Mouse (Mus musculus) gastrocnemius, adult 8-10 months (tissue): Measurements from ENCODE around the gene Pkn1. TPM values are rescaled to one million over a fixed set of nuclear protein-coding genes. Genes with fewer than 3 reads are reported as not detected.
A peak's percentile ranks its signal among the peaks of the same experiment; 100 is the strongest.

Source experiments
- DNase-seq, 2 experiments: peaks; one replicate each; pipeline ENCODE4 v3.0.0; 2022; ENCODE audit warnings: low spot score in 2 of 2
- total RNA-seq, 4 experiments: library from RNA; stranded (reverse); gene quantifications; 2 replicates each; pipeline ENCODE4 v1.2.4; 2022

The Pkn1 gene
- total RNA-seq, 4 experiments from 2014 or later = 23.2 to 24.1 (median 23.6) TPM

DNA sequence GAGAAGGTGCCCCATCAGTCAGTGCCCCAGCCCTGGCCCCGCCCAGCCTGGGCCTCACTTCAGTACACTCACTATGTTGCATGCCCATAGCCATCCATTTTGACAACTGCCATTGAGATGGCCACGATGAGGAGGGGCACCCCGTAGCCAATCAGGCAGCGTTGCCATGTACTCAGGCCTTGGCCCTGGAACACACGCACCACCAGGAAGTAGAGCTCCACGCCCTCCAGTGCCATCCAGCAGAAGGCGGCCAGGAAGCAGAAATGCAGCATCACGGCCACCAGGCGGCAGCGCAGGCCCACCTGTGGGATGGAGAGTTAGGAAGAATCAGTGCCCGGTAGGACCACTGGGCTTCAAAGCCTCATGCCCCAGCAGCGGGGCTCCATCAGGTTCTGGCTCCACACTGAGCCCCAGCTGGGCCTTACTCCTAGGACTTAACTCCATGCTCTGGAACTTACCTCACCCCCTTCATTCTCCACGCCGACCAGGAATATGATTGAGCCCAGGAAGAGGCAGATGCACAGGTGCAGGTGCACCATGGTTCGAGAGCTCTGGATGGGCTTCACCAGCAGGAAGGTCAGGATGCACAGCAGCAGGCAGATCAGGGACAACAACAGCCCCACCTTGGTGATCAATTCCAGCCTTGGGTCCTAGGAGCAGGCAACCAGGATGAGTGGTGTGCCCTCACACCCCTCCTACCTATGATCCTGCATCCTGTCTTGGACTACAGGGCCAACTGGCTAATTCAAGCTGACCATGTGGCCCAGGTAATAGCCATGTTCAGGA, 25.9 kb upstream of the Pkn1 start:
- DNase-seq = peak; percentile 59 to 69

DNA sequence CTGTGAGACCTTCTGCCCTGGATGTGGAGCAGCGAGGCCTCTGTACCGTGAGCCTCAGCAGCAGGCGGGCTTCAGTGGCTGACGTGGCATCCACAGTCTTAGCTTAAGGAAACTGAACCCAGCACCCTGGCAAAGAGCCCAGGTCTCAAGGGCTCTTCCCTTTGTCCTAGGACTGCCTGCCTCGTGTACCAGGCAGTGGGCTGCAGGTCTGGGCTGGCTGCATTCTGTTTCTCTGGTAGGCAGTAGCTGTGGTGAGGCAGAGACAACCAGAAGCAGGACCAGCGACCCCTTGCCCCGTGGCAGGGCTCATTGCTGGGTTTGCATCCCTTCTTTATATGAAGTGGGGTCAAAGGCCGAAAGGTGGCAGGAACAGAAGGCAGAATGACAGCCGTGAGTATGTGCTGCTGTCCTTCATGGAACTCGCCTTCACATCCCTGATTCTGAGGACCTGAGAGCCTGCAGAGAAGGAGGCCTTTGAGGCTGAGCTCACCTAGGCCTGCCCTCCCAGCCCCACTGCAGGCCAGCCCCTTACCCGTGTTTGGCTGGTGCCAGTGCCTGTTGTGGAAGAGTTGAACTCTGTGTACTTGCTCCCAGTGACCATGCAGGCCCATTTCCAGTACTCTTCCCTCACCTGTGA, 24.6 kb upstream of the Pkn1 start:
- DNase-seq = no peak

DNA sequence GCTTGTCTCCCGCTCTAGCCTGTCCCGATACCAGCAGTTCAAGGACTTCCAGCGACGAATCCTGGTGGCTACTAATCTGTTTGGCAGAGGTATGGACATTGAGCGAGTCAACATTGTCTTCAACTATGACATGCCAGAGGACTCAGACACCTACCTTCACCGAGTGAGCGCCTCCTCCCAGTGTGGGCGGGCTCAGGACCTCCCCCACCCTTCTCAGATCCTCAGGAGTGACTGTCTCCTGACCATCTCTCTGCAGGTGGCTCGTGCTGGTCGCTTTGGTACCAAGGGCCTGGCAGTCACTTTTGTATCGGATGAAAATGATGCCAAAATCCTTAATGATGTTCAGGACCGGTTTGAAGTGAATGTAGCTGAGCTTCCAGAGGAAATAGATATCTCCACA, 23.7 kb upstream of the Pkn1 start:
- no peak for DNase-seq

DNA sequence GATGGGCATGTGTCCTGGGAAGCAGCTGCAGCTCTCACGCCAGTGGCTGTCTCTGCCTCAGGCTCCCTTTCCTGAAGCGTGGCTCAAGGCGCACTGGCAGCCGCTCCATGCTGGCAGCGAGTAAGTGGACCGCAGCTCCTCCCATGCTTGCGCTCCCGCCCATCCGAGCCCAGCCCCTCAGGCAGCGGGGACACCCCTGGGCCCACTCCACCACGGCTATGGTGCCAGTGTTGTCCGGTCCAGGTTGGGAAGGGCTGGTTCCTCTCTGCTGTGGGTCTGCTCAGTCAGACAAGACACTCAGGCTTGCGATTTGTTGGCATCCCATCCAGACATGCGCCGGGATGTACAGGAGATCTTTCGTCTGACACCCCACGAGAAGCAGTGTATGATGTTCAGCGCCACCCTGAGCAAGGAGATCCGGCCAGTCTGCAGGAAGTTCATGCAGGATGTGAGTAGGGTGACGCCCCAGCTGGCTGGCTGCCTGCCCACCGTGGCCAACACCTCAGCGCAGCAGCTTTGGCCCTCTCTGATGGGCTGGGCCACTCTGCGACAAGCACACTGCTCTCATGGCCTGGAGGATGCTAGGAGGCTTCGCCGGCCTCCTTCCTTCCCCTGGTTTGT, 22.5 kb upstream of the Pkn1 start:
- DNase-seq = peak in 1 of 2 experiments; percentile 42

DNA sequence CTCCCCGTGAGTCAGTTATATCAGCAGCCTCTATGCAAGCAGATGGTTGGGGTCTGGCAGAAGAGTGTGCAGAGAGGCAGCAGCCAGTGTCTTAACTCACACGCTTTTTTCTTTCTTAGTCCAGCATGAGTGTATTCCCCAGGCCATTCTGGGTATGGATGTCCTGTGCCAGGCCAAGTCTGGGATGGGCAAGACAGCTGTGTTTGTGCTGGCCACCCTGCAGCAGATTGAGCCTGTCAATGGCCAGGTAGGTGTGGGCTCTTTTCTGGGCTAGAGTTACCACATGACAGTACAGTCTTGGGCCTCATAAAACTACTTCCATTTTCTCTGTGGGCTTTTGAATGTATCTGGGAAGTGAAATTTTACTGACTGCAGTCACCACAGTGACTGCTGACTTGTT, 20.7 kb upstream of the Pkn1 start:
- DNase-seq = no peak

DNA sequence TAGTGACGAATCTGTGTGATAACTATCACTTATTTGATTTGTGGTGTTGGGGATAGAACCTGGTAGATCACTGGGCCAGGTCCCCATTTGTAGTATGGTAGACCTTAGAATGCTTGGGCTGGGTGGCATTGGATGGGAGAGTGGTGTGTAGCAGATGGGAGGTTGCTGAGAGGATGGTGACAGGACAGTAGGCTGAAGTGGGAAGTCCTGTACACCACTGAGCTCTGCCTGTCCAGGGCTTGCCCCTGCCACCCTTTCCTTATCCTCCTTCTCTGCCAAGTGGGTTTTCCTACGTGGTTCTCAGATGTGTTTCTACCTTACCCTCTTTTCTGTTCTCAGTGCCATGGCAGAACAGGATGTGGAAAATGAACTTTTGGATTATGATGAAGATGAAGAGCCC, 20.1 kb upstream of the Pkn1 start:
- DNase-seq = no peak

DNA sequence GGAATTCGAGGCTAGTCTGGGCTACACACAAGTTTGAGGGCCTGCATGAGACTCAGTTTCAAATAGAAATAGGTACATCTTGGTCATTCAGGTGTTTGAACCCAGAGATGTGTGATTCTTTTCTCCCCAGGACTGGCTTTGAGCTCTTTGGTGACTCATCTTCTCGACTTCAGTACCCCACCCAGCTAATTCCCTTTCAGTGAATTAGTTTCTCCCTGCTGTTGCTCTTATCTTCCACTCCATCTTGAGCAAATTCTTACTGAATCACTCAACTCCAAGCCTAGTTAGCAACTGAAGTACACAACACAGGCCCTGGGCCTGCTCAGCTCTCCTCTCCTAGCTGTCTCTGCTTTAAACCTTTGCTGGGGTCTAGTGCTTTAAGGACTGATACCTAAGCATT, 17.6 kb upstream of the Pkn1 start:
- no peak for DNase-seq

DNA sequence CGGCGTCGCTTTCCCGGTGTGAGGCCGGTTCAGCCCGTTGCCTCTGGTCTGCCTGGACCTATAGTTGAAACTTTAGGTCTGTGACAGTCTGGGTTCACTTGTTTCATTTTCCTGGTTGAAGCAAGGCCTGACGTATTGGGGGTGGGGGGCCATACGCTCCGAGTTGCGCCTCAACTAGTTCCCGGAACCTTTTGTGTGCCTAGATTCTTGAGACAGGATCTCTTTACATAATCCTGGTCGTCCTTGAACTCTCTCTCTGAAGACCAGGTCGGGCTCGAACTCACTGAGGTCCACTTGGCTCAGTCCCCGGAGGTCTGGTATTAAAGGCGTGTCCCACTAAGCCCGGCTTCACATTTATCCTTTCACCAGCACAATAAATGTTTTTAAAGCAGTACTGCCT, 16.8 kb upstream of the Pkn1 start:
- DNase-seq = no peak

DNA sequence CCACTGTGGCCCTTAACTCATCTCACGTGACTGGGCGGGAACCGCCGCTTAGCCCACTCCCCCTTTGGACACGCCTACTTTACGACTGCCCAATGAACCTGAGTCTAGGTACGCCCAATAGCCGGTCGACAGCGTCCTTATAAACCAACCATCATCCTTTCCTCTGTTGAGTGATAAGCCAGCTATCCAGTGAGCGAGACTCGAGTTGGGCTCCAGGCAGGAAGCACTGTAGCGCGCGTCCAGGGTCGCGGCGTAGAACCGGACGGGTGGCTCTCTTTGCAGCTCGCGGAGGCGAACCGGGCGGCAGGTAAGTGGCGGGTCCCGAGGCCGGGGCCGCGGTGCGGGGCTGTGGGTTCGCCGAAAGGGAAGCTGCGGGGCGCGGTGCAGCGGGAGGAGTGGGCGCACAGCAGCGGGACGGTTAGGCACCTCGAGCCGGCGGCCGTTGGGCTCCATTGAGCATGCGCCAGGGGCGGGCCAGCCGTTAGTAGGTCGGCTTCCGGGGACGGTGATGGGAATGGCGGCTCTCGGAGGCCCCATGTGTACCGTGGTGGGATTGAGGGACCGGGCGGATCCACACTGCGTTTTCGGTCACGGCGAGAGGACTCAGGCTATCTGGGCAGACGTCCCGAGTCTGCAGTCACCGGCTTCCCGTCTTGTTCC, 16.2 kb upstream of the Pkn1 start, which contains the start of gene Ddx39:
Gene Ddx39, plus strand, starts transcription at position 147 of the 660 bp plus-strand sequence.
- peak; percentile 92 to 96 for DNase-seq

DNA sequence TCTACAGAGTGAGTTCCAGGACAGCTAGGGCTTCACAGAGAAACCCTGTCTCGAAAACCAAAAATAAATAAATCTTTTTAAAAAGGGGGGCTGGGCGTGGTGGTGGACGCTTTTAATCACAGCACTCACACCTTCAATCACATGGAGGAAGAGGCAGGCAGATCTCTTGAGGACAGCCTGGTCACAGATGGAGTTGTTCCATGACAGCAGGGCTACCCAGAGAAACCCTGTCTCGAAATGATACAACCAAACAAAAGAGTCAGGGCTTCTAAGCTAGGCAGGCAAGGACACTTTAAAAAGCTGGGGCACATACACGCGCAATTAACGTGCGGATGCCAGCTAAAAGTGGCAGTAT, 15.7 kb upstream of the Pkn1 start:
- no peak for DNase-seq

DNA sequence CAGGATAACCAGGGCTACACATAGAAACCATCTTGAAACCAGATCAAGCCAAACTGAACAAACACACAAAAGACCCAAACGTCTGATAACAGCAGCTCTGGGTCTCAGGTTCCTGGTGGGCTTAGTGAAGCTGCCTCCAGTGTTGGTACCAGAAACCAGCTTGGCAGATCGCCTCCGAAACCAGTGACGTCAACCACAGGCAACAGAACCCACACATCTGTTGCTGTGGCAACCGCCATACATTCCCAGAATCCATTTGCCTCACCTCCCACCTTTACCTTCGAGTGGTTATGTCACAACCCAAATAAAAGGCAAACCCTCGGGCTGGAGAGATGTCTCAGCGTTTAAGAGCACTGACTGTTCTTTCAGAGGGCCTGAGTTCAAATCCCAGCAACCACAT, 8.6 kb upstream of the Pkn1 start:
- DNase-seq = no peak

DNA sequence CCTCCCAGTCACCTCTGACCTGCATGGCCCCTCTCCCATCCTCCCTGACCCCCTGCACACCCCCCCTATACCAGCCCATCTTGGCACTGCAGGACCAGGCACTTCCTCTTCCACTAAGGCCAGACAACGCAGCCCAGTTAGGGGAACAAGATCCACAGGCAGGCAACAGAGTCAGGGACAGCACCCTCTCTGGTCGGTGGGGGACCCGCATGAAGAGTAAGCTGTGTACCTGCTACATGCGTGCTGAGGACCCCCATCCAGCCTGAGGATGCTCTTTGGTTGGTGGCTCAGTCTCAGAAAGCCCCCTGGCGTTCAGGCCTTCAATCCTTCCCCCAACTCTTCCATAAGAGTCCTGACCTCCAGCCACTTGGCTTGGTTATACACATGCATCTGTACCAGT, 7.4 kb upstream of the Pkn1 start:
- no peak for DNase-seq

DNA sequence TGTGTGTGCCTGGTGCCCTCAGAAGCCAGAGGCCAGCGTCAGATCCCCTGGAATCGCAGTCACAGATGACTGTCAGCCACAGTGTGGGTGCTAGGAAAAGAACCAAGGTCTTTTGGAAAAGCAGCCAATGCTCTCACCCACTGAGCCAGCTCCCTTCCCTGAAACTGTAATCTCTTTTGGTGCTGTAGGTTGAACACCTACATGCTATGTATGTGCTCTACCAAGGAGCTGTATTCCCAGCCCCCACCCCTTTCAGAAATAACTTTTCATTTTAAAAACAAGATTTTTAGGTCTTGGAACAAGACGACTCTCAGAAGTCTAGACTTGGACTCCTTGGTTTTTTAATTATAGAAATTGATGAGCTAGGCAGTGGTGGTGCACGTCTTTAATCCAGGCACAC, 4.4 kb upstream of the Pkn1 start:
- no peak for DNase-seq

DNA sequence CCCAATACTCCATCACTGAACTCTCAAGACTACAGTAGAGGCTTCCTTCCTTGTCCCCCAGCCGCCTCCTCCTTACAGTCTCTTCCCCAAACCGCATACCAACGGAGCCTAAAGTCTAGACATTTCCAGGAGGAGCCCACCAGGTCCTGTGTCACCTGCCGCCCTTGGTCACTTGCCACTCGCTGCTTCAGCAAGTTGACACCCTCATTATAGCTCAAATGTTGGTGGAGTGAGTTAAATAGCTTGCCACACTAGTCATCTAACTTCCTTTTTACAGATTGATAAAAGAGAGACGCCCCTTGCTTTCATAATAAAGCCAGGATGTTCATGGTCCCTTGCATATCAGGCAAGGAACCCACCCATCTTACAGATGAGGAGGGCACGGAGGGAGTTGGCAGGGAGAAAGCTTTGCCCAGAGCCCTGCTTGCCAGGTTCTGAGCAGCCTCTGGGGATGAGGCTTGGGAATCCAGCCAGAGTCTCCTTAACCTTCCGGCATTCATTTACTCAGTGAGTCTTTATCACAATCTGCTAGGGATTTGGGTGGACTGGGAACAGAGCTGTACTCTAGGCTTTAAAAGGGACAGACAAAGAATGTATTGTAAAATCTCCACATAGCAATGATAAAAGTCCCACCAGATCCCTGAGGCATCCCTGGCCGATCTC, 1.6 kb upstream of the Pkn1 start:
- DNase-seq = no peak

DNA sequence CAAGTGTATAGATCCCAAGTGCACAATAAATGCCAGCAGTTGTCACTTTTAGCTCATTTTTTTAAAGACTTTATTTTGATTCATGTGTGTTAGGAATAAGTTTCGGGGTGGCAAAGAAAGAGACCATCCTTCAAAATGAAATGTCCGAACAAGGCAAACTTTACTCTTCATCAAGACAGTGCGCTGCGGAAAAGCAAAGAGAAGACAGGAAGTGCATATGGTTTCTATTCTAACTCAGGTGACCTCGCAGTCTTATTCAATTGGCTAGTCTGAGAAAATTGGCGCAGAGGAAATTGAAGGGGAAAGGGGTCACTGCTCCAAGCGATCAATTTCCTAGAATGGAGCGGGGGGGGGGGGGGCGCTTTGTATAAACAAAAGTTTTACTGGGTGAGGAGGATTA, 587 bp upstream of the Pkn1 start:
- DNase-seq = no peak

DNA sequence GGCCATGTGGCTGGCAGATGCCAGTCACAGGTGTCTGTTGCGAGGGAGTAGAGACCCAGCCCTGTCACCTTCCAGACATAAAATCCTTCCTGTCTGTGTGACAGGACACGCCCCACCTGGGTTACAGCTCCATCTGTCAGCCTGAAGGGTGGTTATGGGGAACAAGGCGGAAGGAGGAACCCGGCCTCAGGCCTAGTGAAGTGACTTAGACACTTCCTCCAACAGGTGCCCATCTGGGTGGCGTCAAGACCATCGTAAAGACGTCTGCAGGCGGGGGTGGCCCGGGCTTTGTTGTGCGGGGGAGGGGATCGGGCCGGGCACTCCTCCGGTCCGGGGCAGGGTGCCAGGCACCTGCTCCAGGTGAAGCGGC, 703 bp downstream of the Pkn1 start:
- no peak for DNase-seq

DNA sequence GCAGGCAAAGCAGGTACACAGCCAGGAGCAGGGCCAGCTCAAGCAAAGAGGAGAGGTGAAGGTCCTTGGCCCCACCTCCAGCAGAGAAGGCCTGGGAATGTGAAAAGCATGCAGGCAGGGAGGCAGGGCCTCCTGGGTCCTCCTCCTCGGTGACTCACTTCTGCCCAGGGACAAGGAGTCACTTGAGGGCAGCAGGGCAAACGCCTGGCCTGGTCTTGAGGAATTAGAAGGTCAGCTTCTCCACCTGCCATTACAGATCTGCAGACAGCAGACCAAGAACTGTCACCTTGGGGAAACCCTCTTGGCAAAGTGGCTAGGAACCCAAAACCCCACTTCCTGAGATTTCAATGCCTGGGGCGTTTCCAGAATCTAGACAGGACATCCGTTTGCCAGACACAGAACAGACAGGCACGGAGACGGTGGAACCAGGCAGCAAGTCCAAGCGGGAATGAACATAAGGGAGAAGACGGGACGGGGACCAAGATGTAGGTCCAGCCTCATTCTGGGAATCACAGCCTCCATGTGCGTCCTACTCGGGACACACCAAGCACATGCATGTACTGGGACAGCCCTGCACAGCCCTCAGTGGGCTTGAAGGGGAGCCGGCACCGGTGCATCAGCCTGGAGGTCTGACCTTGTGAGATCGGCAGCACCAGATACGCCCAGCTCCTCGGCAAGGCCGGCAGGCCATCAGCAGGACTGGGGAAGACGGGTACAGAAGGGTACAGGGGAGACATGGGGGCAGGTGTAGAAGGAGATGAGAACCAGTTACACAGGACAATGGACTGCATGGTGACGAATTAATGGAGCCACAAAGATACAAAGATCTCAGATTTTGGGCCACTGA, 1.4 kb downstream of the Pkn1 start:
- DNase-seq = peak; percentile 24 to 36

DNA sequence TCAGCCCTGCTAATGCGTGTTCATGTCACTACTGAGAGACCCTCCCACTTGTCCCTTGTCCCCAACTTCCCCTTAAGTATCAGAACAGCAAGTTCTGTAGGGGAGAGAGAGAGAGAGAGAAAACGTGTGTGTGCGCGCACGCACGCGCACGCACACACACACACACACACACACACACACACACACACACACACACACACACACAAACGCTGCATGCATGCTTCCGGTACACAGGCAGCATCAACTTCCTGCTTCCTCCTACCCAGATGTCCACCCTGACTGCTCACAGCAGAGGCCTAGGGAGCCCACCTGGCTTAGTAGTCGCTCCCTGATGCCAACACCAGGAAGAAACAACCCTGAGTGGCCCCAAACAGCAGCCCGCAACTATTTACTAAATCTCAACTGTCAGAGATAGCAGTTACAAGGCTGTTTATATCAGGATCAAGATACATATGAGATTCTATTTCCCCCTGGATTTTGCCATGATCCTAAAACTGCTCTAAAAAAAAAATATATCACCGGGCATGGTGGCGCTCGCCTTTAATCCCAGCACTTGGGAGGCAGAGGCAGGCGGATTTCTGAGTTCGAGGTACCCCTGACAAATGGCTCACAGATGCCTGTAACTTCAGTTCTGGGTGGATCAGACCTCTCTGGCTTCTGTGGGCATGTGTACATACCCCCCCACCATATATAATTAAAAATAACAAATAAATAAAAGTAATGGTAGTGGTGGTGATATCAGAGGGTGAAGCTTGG, 3.5 kb downstream of the Pkn1 start:
- DNase-seq = no peak

DNA sequence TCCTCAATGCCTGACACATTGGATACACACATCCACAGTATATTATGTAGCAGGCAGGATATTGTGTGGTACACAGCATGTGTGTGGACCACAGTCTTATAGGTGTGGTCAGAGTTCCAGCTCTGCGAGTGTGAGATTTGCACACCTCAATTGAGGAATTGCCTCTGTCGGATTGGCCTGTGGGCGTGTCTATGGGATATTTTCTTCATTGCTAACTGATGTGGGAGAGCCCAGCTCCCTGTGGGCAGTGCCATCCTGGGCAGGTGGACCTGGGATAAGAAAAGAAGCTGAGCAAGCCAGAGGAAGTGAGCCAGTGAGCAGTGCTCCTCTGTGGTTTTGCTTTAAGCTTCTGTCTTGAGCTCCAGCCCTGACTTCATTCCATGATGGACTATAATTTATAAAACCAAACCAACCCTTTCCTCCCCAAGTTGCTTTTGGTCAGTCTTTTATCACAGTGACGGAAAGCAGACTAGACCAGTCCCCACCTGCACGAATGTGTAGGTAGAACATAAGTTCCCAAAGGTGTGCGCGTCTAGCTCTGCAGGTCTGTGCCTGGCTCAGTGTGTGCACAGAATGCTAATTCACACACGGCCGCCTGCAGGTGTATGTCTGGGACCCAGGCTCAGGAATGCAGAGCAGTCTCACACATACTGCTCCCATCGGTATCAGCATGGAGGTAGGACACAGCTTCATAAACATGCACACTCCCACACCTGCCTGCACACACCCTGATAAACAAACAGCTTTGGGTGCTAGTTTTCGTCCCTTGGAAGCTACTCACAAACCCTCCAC, 4.4 kb downstream of the Pkn1 start:
- DNase-seq = no peak
